Mouse (Mus musculus) intestine, embryonic 15.5 days (tissue): ENCODE measurements around the gene Pef1. TPM values are rescaled to one million over a fixed set of nuclear protein-coding genes. Genes with fewer than 3 reads are reported as not detected.

ENCODE experiments used
- ATAC-seq: fragments of 200-750 bp; cut with Nextera tagmentation; 2 replicates; pipeline ENCODE4 v1.8.0; 2017; ENCODE audit warnings: moderate TSS enrichment, moderate library complexity
- H3K27ac ChIP-seq: fragments of 300-500 bp; sonication (generic); 2 replicates; pipeline ENCODE4 v1.5.1; 2015; ENCODE audit warnings: mild to moderate bottlenecking, inconsistent platforms
- H3K27me3 ChIP-seq: fragments of 300-500 bp; sonication (generic); replicated peaks from 2 replicates; pipeline ENCODE4 v1.6.1; 2015; ENCODE audit warnings: inconsistent platforms
- H3K36me3 ChIP-seq: fragments of 300-500 bp; sonication (generic); 2 replicates; pipeline ENCODE4 v1.6.1; 2015; ENCODE audit warnings: inconsistent platforms
- H3K4me1 ChIP-seq: fragments of 300-500 bp; sonication (generic); replicated peaks from 2 replicates; pipeline ENCODE4 v1.6.1; 2015; ENCODE audit warnings: inconsistent platforms
- H3K4me2 ChIP-seq: fragments of 300-500 bp; sonication (generic); replicated peaks from 2 replicates; pipeline ENCODE4 v1.6.1; 2015; ENCODE audit warnings: mild to moderate bottlenecking, inconsistent platforms
- H3K4me3 ChIP-seq: fragments of 300-500 bp; sonication (generic); replicated peaks from 2 replicates; pipeline ENCODE4 v1.5.1; 2015; ENCODE audit warnings: inconsistent platforms
- H3K9ac ChIP-seq: fragments of 300-500 bp; sonication (generic); 2 replicates; pipeline ENCODE4 v1.6.1; 2015; ENCODE audit warnings: inconsistent platforms
- H3K9me3 ChIP-seq: fragments of 300-500 bp; sonication (generic); 2 replicates; pipeline ENCODE4 v1.6.1; 2016; ENCODE audit warnings: inconsistent platforms
- WGBS: fragments of 180-500 bp; shearing (Covaris S2); methylation state at CpG from one replicate; pipeline ENCODE4 v1.1.7; 2015; 5-methylcytosine and 5-hydroxymethylcytosine counted together
- polyA plus RNA-seq: library from polyadenylated mRNA; unstranded; fragments of >200 nt; fragmentation: Nextera tagmentation; extraction: Ambion mirVana; gene quantifications from 2 replicates; pipeline ENCODE4 v1.2.1, GENCODE M21; 2015

Pef1 gene
- polyA plus RNA-seq, 1 experiment from 2014 or later: 67.0 TPM

- Histone ChIP-seq H3K27ac (no peak overlapping the region), H3K36me3 (peaks cover 44% of the 10 kb centered on the region), H3K4me2 (no peak overlapping the region)
These were observed 22.8 kb downstream of the Pef1 start for GRCm38 (mm10) chr4:130125164-130125563.

GRCm38 (mm10) chr4:130125935-130126334, 23.6 kb downstream of the Pef1 start:
- WGBS: 84% methylated on average over 5 of the region's 5 CpGs
- H3K9me3 ChIP-seq: no peaks in the 10 kb centered on the region
- no peak overlapping the region for H3K4me3 ChIP-seq
- no peak overlapping the region for H3K9ac ChIP-seq
- H3K36me3 ChIP-seq: peaks cover 44% of the 10 kb centered on the region
- H3K27me3 ChIP-seq: no peaks in the 10 kb centered on the region
- H3K27ac ChIP-seq: no peak overlapping the region
- no peak for ATAC-seq
- peaks cover 22% of the 10 kb centered on the region for H3K4me1 ChIP-seq
- no peak overlapping the region for H3K4me2 ChIP-seq

More at GRCm38 (mm10) chr4:130125164-130125563, 22.8 kb downstream of the Pef1 start:
- Histone ChIP-seq H3K9ac (no peak overlapping the region), H3K27me3 (no peaks in the 10 kb centered on the region), H3K9me3 (no peaks in the 10 kb centered on the region), H3K4me3 (no peak overlapping the region), H3K4me1 (peaks cover 15% of the 10 kb centered on the region)
- ATAC-seq: no peak
- WGBS: 89% methylated on average over 6 of the region's 6 CpGs

- Histone ChIP-seq H3K27ac (no peak overlapping the region), H3K4me1 (peaks cover 45% of the 10 kb centered on the region), H3K9ac (no peak overlapping the region), H3K4me3 (no peak overlapping the region), H3K4me2 (no peak overlapping the region), H3K9me3 (no peaks in the 10 kb centered on the region), H3K36me3 (peaks cover 26% of the 10 kb centered on the region), H3K27me3 (no peaks in the 10 kb centered on the region)
- no peak for ATAC-seq
- 76% methylated on average over 5 of the region's 5 CpGs for WGBS
These were observed 26.5 kb downstream of the Pef1 start for GRCm38 (mm10) chr4:130128907-130129306.

- WGBS: 78% methylated on average over 10 of the region's 10 CpGs
- ATAC-seq: no peak
These were observed 27.7 kb downstream of the Pef1 start for GRCm38 (mm10) chr4:130130082-130130481.

GRCm38 (mm10) chr4:130130641-130131350, 28.4 kb downstream of the Pef1 start:
- H3K9me3 ChIP-seq: no peaks in the 10 kb centered on the region
- peaks cover 11% of the 10 kb centered on the region for H3K36me3 ChIP-seq
- H3K4me2 ChIP-seq: peak overlapping the region; percentile 34
- peaks cover 61% of the 10 kb centered on the region for H3K4me1 ChIP-seq
- H3K9ac ChIP-seq: no peak overlapping the region
- WGBS: 51% methylated on average over 13 of the region's 13 CpGs
- peak; percentile 88 for ATAC-seq
- no peaks in the 10 kb centered on the region for H3K27me3 ChIP-seq
- peak overlapping the region; percentile 84 for H3K27ac ChIP-seq
- H3K4me3 ChIP-seq: no peak overlapping the region

More at GRCm38 (mm10) chr4:130130082-130130481, 27.7 kb downstream of the Pef1 start:
- no peak overlapping the region for H3K9ac ChIP-seq
- no peak overlapping the region for H3K4me3 ChIP-seq
- H3K27ac ChIP-seq: peak overlapping the region; percentile 84; the same call in 1 of the 2 replicates
- H3K27me3 ChIP-seq: no peaks in the 10 kb centered on the region
- H3K9me3 ChIP-seq: no peaks in the 10 kb centered on the region
- peaks cover 18% of the 10 kb centered on the region for H3K36me3 ChIP-seq
- peaks cover 54% of the 10 kb centered on the region for H3K4me1 ChIP-seq
- no peak overlapping the region for H3K4me2 ChIP-seq

- 84% methylated on average over 7 of the region's 7 CpGs for WGBS
- H3K4me1 ChIP-seq: peaks cover 61% of the 10 kb centered on the region
- peaks cover 7% of the 10 kb centered on the region for H3K36me3 ChIP-seq
- no peaks in the 10 kb centered on the region for H3K27me3 ChIP-seq
- H3K9ac ChIP-seq: no peak overlapping the region
- no peaks in the 10 kb centered on the region for H3K9me3 ChIP-seq
- ATAC-seq: no peak
- no peak overlapping the region for H3K4me3 ChIP-seq
- no peak overlapping the region for H3K4me2 ChIP-seq
- H3K27ac ChIP-seq: peak overlapping the region; percentile 84
These were observed 29.2 kb downstream of the Pef1 start for GRCm38 (mm10) chr4:130131448-130132105.

- whole genome bisulfite sequencing: 51% methylated on average over 6 of the region's 6 CpGs
These were observed 31.0 kb downstream of the Pef1 start for GRCm38 (mm10) chr4:130133399-130133798.

GRCm38 (mm10) chr4:130138441-130139213, 36.3 kb downstream of the Pef1 start:
- Histone ChIP-seq H3K27ac (no peak overlapping the region), H3K4me2 (peak overlapping the region; percentile 70), H3K9me3 (no peaks in the 10 kb centered on the region), H3K4me1 (peaks cover 32% of the 10 kb centered on the region), H3K9ac (peak overlapping the region; percentile 24; the same call in 1 of the 2 replicates), H3K36me3 (no peaks in the 10 kb centered on the region), H3K4me3 (peak overlapping the region; percentile 35), H3K27me3 (peaks cover 37% of the 10 kb centered on the region)
- WGBS: under 1% methylated on average over 57 of the region's 57 CpGs
- peak; percentile 60 for ATAC-seq

More at GRCm38 (mm10) chr4:130133399-130133798, 31.0 kb downstream of the Pef1 start:
- no peaks in the 10 kb centered on the region for H3K9me3 ChIP-seq
- no peak overlapping the region for H3K4me2 ChIP-seq
- ATAC-seq: peak; percentile 50
- no peak overlapping the region for H3K9ac ChIP-seq
- no peak overlapping the region for H3K27ac ChIP-seq
- peaks cover 63% of the 10 kb centered on the region for H3K4me1 ChIP-seq
- no peaks in the 10 kb centered on the region for H3K36me3 ChIP-seq
- peaks cover 4% of the 10 kb centered on the region; the same call in 1 of the 2 replicates for H3K27me3 ChIP-seq
- no peak overlapping the region for H3K4me3 ChIP-seq

- Histone ChIP-seq H3K4me3 (peak within 1 kb of the TSS; percentile 35), H3K9me3 (no peaks in the 10 kb centered on the region), H3K9ac (peak within 1 kb of the TSS; percentile 24; the same call in 1 of the 2 replicates), H3K36me3 (no peaks in the 10 kb centered on the region), H3K27ac (no peak within 1 kb of the TSS), H3K27me3 (peaks cover 37% of the 10 kb centered on the region), H3K4me2 (peak within 1 kb of the TSS; percentile 70), H3K4me1 (peaks cover 26% of the 10 kb centered on the region)
- no peak; the same call in 1 of the 2 replicates for ATAC-seq
- 3% methylated on average over 14 of the region's 15 CpGs for WGBS
These were observed 36.8 kb downstream of the Pef1 start, which contains the start of gene Hcrtr1 for GRCm38 (mm10) chr4:130139214-130139492. Hcrtr1 (minus strand) TSS chr4:130139359.

- Histone ChIP-seq H3K4me3 (no peak overlapping the region), H3K27ac (no peak overlapping the region), H3K4me2 (no peak overlapping the region), H3K9me3 (no peaks in the 10 kb centered on the region), H3K9ac (no peak overlapping the region), H3K4me1 (peaks cover 14% of the 10 kb centered on the region), H3K27me3 (peaks cover 37% of the 10 kb centered on the region), H3K36me3 (no peaks in the 10 kb centered on the region)
- WGBS: 51% methylated on average over 9 of the region's 9 CpGs
- no peak for ATAC-seq
These were observed 38.6 kb downstream of the Pef1 start for GRCm38 (mm10) chr4:130140992-130141402.

GRCm38 (mm10) chr4:130141786-130142185, 39.4 kb downstream of the Pef1 start:
- H3K4me2 ChIP-seq: no peak overlapping the region

GRCm38 (mm10) chr4:130148405-130148804, 46.0 kb downstream of the Pef1 start:
- no peak overlapping the region for H3K9ac ChIP-seq
- no peaks in the 10 kb centered on the region for H3K4me1 ChIP-seq
- no peak for ATAC-seq
- H3K27ac ChIP-seq: no peak overlapping the region
- no peak overlapping the region for H3K4me3 ChIP-seq
- H3K27me3 ChIP-seq: peaks cover 8% of the 10 kb centered on the region
- no peak overlapping the region for H3K4me2 ChIP-seq
- H3K36me3 ChIP-seq: no peaks in the 10 kb centered on the region
- H3K9me3 ChIP-seq: no peaks in the 10 kb centered on the region
- 59% methylated on average over 10 of the region's 10 CpGs for WGBS

More at GRCm38 (mm10) chr4:130141786-130142185, 39.4 kb downstream of the Pef1 start:
- Histone ChIP-seq H3K9me3 (no peaks in the 10 kb centered on the region), H3K36me3 (no peaks in the 10 kb centered on the region), H3K27me3 (peaks cover 37% of the 10 kb centered on the region), H3K9ac (no peak overlapping the region), H3K27ac (no peak overlapping the region), H3K4me3 (no peak overlapping the region), H3K4me1 (peaks cover 14% of the 10 kb centered on the region)
- no peak for ATAC-seq
- 51% methylated on average over 3 of the region's 3 CpGs for WGBS
